Mouse (Mus musculus) urinary bladder, adult 2 months (tissue): ENCODE data around the gene Muc3. TPM values are rescaled to one million over a fixed set of nuclear protein-coding genes. Genes with fewer than 3 reads are reported as not detected.
"Not testable (repeated sequence)": the region's sequence is repeated elsewhere in the genome, so short reads cannot be mapped to it uniquely, and the experiment has no call there.

Source experiments
- DNase-seq: peaks from one replicate; pipeline ENCODE4 v3.0.0; 2022; ENCODE audit warnings: low spot score
- polyA plus RNA-seq: library from polyadenylated mRNA; depleted of rRNA; stranded (reverse); fragments of >200 nt; gene quantifications from 2 replicates; pipeline ENCODE4 v1.2.3, GENCODE M21; 2012

Muc3 gene
- polyA plus RNA-seq, 1 experiment, result not detected

DNA sequence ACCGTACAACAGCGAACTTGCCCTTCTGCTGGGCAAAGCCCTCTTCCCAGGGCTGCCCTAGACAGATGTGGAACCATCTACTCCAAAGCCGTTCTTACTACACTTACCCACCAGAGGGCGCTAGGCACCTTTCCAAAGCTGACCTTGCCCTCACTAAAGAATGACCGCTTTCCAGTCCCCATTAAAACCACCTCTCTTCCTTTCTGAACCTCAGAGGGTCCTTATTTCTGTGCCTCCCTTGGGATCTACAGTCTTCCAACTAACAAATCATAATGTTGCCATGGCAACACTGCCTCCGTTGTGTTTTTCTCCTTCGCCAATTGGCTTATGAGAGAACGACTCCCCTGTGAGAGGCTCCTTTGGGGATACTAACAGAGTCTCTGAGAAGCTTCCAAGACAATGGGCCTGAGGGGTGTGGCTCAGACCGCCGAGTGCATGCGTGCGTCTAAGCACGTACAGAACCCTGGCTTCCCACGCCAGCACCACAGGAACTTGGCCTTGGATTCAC, 26.4 kb downstream of the Muc3 start:
- DNase-seq, result no peak

GRCm38 (mm10) chr5:137121280-137121679, 27.8 kb downstream of the Muc3 start:
- DNase-seq, result no peak

DNA sequence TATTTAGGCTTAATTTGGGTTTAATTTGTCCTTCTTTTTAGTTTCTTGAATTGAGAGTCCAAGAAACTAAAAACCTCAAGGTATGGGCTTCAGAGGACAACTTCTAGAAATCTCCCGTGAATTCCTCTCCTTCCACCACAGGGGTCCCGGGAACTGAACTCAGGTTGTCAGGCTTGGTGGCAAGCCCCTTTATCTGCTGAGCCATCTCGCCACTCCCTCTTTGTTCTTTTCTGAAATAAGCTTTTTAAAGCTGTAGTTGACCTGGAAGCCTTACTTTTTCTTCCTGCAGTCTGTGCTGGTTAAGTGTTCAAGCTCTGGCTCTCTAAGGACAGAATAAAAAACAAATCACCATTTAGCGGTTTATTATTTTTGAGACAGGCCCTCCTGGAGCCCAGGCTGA, 30.2 kb downstream of the Muc3 start:
- DNase-seq, result no peak

GRCm38 (mm10) chr5:137117994-137118393, 31.1 kb downstream of the Muc3 start:
- DNase-seq, result not testable (repeated sequence)

- no peak for DNase-seq
Measured at GRCm38 (mm10) chr5:137116987-137117386, 32.1 kb downstream of the Muc3 start.

DNA sequence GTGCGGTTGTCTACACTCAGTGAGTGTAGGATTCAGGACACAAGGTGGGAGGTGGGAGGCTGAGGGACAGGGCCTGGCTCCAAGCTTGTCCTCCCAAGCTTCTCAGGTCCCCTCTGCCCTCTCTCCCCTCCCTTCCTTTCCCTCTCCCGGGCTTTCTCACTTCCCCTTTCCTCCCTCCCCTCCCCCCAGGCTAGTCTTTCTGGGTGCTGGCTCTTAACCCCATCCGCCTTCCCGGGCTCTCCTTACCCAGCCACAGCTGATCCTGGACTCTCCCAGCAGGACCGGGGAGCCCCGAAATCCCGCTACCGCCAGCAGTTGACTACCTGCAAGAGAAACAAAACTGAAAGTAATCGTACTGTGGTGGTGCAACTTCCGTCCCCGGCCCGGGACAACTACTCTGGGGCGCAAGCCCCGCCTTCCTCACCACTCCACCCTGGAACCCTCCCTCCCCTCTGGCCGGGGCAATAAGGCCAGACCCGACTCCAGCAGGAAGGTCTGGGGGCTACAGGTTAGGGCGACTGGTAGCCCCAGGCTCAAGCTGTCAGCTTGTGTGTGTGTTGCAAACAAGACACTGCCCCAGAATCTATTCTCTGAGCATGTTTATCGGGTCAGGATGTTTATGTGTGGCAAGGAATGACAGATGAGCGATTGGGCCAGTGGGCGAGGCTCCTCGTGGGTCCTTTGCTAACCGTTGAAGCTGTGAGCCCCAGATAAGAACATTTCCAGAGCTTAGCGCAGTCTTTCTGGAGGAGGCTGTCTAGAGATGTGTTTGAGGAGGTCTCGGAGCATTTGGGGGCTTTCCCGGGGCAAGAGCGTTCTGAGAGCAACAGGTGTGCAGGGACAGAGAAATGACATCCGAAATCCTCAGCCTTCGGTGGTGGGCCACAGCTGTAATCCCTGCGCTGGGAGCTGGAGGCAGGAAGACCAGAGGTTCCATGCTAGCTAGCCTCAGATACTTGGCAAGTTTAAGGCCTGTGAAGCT, 33.0 kb downstream of the Muc3 start, which contains the start of gene Trim56:
Gene Trim56 (minus strand): TSS at position 344 of the 982 bp plus-strand sequence.
- DNase-seq, result peak; percentile 68

DNA sequence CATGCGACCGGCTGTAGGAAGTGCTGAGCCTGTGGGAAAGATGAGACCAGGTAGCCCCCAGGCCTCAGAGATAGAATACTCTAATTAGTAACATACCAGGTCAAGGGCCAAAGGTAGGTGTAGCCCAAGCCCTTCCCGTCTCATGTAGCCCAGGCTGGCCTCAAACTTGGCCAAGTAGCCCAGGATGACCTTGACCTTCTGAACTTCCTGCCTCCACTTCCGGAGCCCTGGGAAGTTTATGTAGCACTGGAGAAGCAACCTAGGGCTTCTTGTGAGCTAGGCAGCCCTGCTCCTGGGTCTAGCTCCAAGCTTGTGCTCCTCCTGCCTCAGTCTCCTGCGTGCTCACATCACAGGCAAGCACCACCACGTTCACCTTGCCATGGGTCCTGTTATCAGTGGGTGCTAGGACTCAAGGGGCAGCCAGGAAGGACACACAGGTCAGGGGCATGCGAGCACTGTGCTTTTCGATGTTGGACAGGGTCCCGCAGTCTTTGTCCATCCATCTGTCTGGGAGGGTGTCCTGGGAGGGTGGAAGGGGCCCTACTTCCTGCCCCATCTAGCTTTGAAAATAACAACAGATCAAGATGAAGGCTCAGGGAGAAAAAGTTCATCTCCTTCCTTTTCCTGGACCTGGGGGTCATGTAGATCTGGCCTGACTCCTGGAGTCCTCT, 34.1 kb downstream of the Muc3 start:
- DNase-seq, result no peak

- no peak for DNase-seq
Measured at GRCm38 (mm10) chr5:137111542-137112408, 37.3 kb downstream of the Muc3 start.

- no peak for DNase-seq
Measured at GRCm38 (mm10) chr5:137110863-137111262, 38.3 kb downstream of the Muc3 start.

DNA sequence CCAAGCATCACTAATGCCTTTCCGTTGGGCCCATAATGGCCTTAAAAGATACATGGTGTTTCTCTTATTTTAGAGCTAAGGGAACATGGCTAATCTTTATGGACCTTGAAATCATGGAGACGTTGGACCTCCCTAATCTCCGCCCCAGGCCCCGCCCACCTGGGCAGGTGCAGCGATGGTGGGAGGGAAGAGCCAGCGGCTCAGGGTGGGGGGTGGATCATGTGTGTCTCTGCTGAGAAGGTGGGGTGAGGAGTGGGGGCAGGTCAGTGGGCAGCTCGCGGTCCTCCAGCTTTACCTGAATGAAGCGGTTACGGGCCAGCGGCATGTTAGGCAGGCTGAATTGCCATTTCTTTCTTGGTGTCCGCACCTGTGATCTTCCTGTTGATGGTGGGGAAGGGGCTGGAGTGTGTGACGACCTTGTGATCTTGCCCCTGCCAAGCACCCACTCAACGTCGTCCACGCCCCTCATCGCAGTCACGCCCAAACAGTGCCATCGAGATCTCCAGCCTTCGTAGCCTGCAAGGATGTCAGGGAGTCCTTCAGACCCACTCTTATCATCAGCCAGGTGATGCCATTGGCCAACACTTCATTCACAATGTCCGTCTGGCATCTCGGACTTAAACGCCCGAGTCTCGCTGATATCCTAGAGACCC, 39.1 kb downstream of the Muc3 start:
- DNase-seq, result no peak

GRCm38 (mm10) chr5:137108111-137108510, 41.0 kb downstream of the Muc3 start:
- DNase-seq, result no peak

- DNase-seq, result no peak
Measured at GRCm38 (mm10) chr5:137107670-137108069, 41.5 kb downstream of the Muc3 start.

DNA sequence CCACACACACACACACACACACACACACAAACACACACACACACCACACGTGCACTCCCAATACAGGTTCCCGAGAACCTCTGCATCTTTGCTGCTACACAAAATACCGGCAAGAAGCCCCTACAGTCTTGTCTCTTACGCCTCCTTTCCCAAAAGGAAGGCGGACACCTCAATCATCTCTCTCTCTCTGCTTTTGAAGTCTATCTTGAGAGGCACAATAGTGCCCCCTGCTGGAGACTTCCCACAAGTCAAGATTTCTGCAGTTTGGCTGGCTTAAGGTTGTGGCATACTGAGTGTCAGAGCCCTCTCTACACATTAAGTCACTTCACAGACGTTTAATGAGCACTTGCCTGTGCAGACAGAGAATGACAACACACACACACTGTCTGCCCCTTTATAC, 42.1 kb downstream of the Muc3 start:
- peak; percentile 56 for DNase-seq

GRCm38 (mm10) chr5:137106434-137106833, 42.7 kb downstream of the Muc3 start:
- DNase-seq, result no peak

DNA sequence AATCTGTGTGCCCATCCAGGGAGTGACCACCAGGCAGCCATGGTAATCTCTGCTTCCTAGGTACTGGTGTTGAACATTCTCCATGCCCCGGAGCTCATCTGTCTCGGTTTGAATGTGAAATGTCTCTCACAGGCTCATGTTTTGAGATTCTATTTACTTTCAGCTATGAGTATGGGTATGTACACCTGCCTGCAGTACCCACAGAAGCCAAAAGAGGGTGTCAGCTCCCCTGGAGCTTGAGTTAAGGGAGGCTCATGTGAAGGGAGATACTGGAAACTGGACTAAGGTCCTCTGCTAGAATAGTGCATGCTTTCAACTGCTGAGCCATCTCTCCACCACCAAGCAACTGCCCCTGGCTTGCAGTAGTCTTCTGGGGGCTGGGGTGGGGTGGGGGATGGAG, 45.2 kb downstream of the Muc3 start:
- no peak for DNase-seq

GRCm38 (mm10) chr5:137102575-137103522, 46.3 kb downstream of the Muc3 start:
- no peak for DNase-seq

DNA sequence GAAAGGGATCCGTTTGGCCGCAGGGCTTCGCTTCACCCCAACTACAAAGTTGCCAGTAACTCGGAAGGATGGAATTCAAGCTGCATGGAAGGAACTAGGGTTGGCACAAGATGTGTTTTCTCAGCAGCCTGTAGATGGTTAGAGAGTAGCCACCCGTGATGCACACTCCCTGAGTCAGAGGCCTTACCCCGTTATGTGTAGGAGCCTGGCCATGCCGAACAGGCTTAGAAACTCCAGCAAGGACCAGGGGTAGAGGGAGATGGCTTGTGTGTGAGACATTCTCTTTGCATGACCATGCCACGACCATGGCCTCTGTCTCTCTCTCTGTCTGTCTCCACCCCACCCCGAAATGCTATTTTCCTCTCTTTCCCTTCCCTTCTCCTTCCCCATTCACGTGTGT, 47.0 kb downstream of the Muc3 start:
- DNase-seq, result no peak

DNA sequence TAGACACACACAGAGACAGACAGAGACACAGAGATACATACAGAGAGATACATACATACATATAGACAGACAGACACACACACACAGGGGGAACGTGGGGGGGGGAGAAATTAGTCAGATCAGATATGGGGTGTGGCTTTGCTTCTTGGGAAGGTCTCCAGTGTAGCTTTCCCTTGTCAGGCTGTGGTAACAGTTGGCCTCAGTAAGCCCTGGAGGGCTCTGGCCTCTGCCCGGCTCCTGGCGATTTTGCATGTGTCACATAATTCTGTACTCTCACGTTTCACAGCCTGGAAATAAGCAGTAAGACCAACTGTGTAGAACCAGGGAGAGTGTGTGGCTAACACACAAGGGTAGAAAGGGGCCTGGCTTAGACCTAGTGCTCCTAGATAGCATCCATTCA, 48.5 kb downstream of the Muc3 start:
- no peak for DNase-seq

DNA sequence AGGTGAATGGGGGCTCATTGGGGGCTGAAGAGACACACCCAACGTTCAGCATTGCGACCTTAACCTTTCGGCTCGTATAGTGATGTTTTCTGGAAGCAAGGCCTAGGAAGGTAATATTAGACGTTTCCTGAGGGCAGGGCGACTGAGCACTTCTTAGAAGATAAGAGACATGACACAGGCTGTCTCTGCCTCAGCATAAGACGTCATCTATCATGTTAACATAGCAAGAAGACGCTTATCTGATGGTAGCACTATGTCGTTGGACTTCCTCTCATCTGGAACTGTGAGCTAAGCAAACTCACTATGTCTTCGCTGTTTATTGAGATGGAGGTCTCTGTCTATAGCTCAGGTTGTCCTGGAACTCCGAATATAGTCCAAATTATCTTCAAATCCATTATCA, 50.7 kb downstream of the Muc3 start:
- DNase-seq, result no peak

DNA sequence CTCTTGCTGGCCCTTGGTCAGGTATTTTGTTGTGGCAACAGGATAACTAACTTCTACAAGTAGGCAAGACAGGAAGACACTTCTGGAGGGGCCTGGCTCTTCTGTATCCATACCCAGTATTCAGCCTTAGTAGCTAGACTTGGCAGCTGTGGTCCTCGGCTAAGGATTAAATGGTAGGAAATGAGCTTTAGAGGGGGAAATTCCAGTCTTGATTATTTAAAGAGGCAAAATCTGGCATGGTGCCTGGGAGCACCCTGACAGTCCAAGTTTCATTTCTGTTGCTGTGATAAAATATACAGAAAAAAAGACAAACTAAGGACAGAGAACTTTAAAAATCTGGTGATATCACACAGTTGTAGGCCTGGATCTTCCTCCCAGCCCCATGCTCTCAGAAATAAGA, 53.1 kb downstream of the Muc3 start:
- DNase-seq, result no peak
